Mouse (Mus musculus) thymus, adult 2 months (tissue): Measurements from ENCODE around the gene Ercc1.

Experiments
- CTCF ChIP-seq: fragments of 200-500 bp; IDR thresholded peaks from 2 replicates; pipeline ENCODE4 v1.5.1; 2012; ENCODE audit warnings: mild to moderate bottlenecking, control low read depth, low read length, moderate library complexity, borderline replicate concordance; ENCODE audit not compliant: control insufficient read depth, poor library complexity, insufficient read depth; ENCODE audit errors: extremely low read depth
- POLR2A ChIP-seq: fragments of 200-500 bp; IDR thresholded peaks from 2 replicates; pipeline ENCODE4 v1.6.1; 2012; ENCODE audit warnings: mild to moderate bottlenecking, low read length, control low read depth, moderate library complexity; ENCODE audit not compliant: control insufficient read depth, poor library complexity, insufficient read depth; ENCODE audit errors: extremely low read depth

DNA sequence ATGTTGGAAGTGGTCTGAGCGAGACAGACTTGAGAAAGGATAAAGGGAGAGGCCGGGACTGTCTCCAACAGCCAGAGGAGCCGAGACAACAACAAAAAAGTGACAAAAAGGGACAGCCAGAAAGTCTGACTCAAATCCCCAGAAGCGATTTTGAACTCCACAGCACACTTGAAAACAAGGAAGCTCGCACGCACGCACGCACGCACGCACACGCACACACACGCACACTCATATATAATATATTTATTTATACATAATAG, 41.6 kb upstream of the Ercc1 start:
- TF ChIP-seq CTCF (no peak), POLR2A (no peak)
